Mouse (Mus musculus): Measurements from ENCODE around the gene Dars.

- TF ChIP-seq CTCF (IDR thresholded peaks at IDR 0.05; ENCODE audit: control insufficient read depth, insufficient read depth, insufficient replicate concordance, low read depth, low read length) (no peak), POLR2A (IDR thresholded peaks at IDR 0.05; ENCODE audit: control insufficient read depth, low read depth, low read length) (no peak)
Measured at GRCm38 (mm10) chr1:128439618-128440017, 22.4 kb upstream of the Dars start.

Measured in testis, adult 2 months (tissue).